In genomic region chr11:108149187-108149586, GRCm38 (mm10) we compare ENCODE assay signal across 11 mouse cellular contexts.
A peak's percentile ranks its signal among the peaks of the same experiment; 100 is the strongest.
DNase-seq lines count a peak whose midpoint lies in the region; ATAC-seq lines count a peak whose summit lies in the region.
"Had no signal": no experiment of that assay in that cellular context is flagged by ENCODE, and none has a peak within 500 bp of the region (broad histone marks: within the 10 kb centered on the region; RNA-seq: fewer than 3 reads in every experiment).

No protein-coding gene starts in this region.

- peak overlapping the region; percentile 47 for H3K4me2 ChIP-seq in heart, embryonic 16.5 days (ENCODE audit: low read depth, low read length)
- no peak overlapping the region for H3K4me2 ChIP-seq in neural tube, embryonic 13.5 days
- no peak overlapping the region for H3K4me2 ChIP-seq in liver, embryonic 15.5 days

- ATAC-seq in heart, embryonic 16.5 days (replicated peaks; ENCODE audit: extremely low read depth, insufficient read depth, low FRiP score) = no peak
- ATAC-seq in neural tube, embryonic 13.5 days (ENCODE audit: low read depth) = no peak
- ATAC-seq in liver, embryonic 15.5 days (ENCODE audit: insufficient read depth) = peak; percentile 51; the same call in 1 of the 2 replicates
- ATAC-seq: lung, postnatal 0 days had no signal

- H3K27me3 ChIP-seq in heart, embryonic 16.5 days (ENCODE audit: control insufficient read depth, insufficient read depth, low read length) = no peaks in the 10 kb centered on the region
- no peaks in the 10 kb centered on the region for H3K27me3 ChIP-seq in neural tube, embryonic 13.5 days
- peaks cover 16% of the 10 kb centered on the region for H3K27me3 ChIP-seq in liver, embryonic 15.5 days
- H3K27me3 ChIP-seq: CH12.LX had no signal

- 11% methylated on average over 9 of the region's 9 CpGs for WGBS in heart, embryonic 16.5 days
- WGBS in neural tube, embryonic 13.5 days = 73% methylated on average over 9 of the region's 9 CpGs
- WGBS in liver, embryonic 15.5 days (ENCODE audit: insufficient replicate concordance) = 6% methylated on average over 9 of the region's 9 CpGs

- DNase-seq in heart, postnatal 14 days = no peak
- no peak for DNase-seq in neural tube, embryonic 10.5 days (ENCODE audit: extremely low spot score, low spot score)
- no peak for DNase-seq in ovary, postnatal 10 days (ENCODE audit: low spot score)
- no peak for DNase-seq in urinary bladder, postnatal 25 days (ENCODE audit: low spot score)
- DNase-seq: embryo, embryonic 11 days; layer of hippocampus, postnatal 36 days had no signal

- intact Hi-C loops in heart, postnatal 14 days (cut with DNase I) = no loop called here

- H3K9ac ChIP-seq in heart, embryonic 16.5 days (ENCODE audit: low read length) = peak overlapping the region; percentile 60
- H3K9ac ChIP-seq in neural tube, embryonic 13.5 days = no peak overlapping the region
- no peak overlapping the region for H3K9ac ChIP-seq in liver, embryonic 15.5 days

- H3K9me3 ChIP-seq in heart, embryonic 16.5 days (replicated peaks; ENCODE audit: control insufficient read depth, low read length) = no peaks in the 10 kb centered on the region
- no peaks in the 10 kb centered on the region for H3K9me3 ChIP-seq in neural tube, embryonic 13.5 days
- no peaks in the 10 kb centered on the region for H3K9me3 ChIP-seq in liver, embryonic 15.5 days (replicated peaks)

- H3K36me3 ChIP-seq in heart, embryonic 16.5 days (ENCODE audit: control insufficient read depth, insufficient read depth) = no peaks in the 10 kb centered on the region
- H3K36me3 ChIP-seq in neural tube, embryonic 13.5 days = no peaks in the 10 kb centered on the region
- no peaks in the 10 kb centered on the region for H3K36me3 ChIP-seq in liver, embryonic 15.5 days (replicated peaks)

- H3K4me3 ChIP-seq in heart, embryonic 16.5 days (ENCODE audit: low read length) = no peak overlapping the region
- no peak overlapping the region for H3K4me3 ChIP-seq in neural tube, embryonic 13.5 days
- no peak overlapping the region for H3K4me3 ChIP-seq in liver, embryonic 15.5 days (replicated peaks)

- peaks cover 70% of the 10 kb centered on the region for H3K4me1 ChIP-seq in heart, embryonic 16.5 days (ENCODE audit: control insufficient read depth, insufficient read depth, low read length)
- peaks cover 73% of the 10 kb centered on the region for H3K4me1 ChIP-seq in neural tube, embryonic 13.5 days (replicated peaks)
- H3K4me1 ChIP-seq in liver, embryonic 15.5 days (replicated peaks) = peaks cover 19% of the 10 kb centered on the region

- peak overlapping the region; percentile 97 for H3K27ac ChIP-seq in heart, embryonic 16.5 days (ENCODE audit: low read length)
- peak overlapping the region; percentile 66 for H3K27ac ChIP-seq in neural tube, embryonic 13.5 days (replicated peaks)
- H3K27ac ChIP-seq in liver, embryonic 15.5 days (replicated peaks) = no peak overlapping the region
